Mouse (Mus musculus): ENCODE measurements around the gene Msh4. TPM values are rescaled to one million over a fixed set of nuclear protein-coding genes. Genes with fewer than 3 reads are reported as not detected.

Msh4 gene
- polyA plus RNA-seq, 1 experiment from 2014 or later: 0.11 TPM

DNA sequence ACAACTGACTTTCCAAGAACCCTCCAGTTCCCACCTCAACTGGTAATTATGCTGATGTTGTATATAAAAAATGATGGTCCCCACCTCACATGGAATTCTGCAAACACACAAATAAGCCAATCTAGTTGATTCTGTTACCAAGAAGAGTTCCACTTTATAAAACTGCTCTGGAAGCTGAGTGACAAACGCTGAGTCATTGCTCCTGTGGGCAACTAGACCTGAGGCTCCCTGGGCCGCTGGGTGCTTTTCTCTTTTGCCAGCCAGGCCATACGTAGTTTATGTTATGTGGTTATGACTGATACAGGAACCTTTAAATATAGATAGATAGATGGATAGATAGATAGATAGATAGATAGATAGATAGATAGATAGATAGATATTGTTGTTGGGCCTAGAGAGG lies 87.2 kb downstream of the Msh4 start:
- no peak for ATAC-seq (ENCODE audit: low FRiP score, low read depth)
- WGBS: 92% methylated on average over 3 of the region's 3 CpGs
- no peaks in the 10 kb centered on the region for H3K9me3 ChIP-seq
- H3K4me3 ChIP-seq: no peak overlapping the region
- no peaks in the 10 kb centered on the region for H3K36me3 ChIP-seq
- no peak overlapping the region for H3K9ac ChIP-seq
- H3K27me3 ChIP-seq (replicated peaks): no peaks in the 10 kb centered on the region
- peaks cover 4% of the 10 kb centered on the region; the same call in 1 of the 2 replicates for H3K4me1 ChIP-seq
- no peak overlapping the region for H3K4me2 ChIP-seq (replicated peaks)
- no peak overlapping the region for H3K27ac ChIP-seq

DNA sequence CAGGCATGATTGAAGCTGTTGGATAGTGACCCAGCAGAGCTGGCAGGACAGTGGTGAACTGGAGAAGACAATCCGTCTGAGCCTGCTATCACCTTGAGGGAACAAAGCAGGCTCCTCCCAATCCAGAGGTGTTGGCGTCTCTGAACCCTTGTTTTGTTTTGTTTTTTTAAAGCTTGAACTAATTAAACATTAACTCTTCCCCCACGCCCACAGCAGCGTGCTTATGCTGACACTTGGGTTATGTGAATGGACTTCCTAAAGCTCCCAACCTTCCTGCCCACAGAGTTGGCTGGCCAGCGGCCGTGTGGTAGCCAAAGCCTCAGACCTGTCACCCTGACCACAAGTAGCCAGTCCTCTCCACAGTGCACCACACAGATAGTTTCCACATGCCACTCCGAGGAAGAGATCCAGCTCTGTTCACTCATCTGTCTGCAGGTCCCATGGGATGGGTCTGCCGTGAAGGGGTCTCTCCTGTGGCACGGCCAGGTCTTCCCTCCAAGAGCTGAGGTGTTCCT lies 88.5 kb downstream of the Msh4 start:
- H3K9me3 ChIP-seq: no peaks in the 10 kb centered on the region
- H3K27ac ChIP-seq: no peak overlapping the region
- no peak overlapping the region for H3K9ac ChIP-seq
- no peak overlapping the region for H3K4me2 ChIP-seq (replicated peaks)
- H3K4me1 ChIP-seq: peaks cover 4% of the 10 kb centered on the region; the same call in 1 of the 2 replicates
- H3K36me3 ChIP-seq: no peaks in the 10 kb centered on the region
- no peak overlapping the region for H3K4me3 ChIP-seq
- WGBS: 79% methylated on average over 9 of the region's 9 CpGs
- H3K27me3 ChIP-seq (replicated peaks): no peaks in the 10 kb centered on the region
- no peak for ATAC-seq (ENCODE audit: low FRiP score, low read depth)

- Histone ChIP-seq H3K4me3 (no peak overlapping the region), H3K27me3 (replicated peaks) (no peaks in the 10 kb centered on the region), H3K9me3 (no peaks in the 10 kb centered on the region), H3K4me1 (no peaks in the 10 kb centered on the region), H3K9ac (no peak overlapping the region), H3K4me2 (replicated peaks) (no peak overlapping the region), H3K36me3 (no peaks in the 10 kb centered on the region), H3K27ac (no peak overlapping the region)
- 89% methylated on average over 8 of the region's 8 CpGs for WGBS
- no peak for ATAC-seq (ENCODE audit: low FRiP score, low read depth)
Measured at GRCm38 (mm10) chr3:153814026-153814425, 91.9 kb downstream of the Msh4 start.

DNA sequence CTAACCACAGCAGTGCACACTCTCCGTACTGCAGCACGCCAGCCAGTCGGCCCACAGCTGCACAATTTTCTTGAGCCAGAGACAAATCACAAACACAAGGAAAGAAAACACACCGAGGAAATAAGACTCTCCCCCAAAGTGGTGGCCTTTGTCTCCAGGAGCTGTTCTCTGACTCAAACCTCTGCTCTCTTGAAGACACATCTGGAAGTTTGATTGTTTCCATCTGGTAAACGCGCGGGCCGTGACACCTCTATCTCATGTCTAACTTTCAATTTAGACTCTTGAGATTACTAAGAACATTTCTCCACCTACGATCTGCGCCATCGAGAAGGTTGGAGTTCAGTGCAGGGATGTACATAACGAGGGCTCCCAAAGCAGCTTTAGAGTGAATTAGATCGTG lies 97.5 kb downstream of the Msh4 start:
- ATAC-seq (ENCODE audit: low FRiP score, low read depth): no peak
- Histone ChIP-seq H3K4me1 (peaks cover 8% of the 10 kb centered on the region), H3K27me3 (replicated peaks) (no peaks in the 10 kb centered on the region), H3K4me3 (no peak overlapping the region), H3K9ac (no peak overlapping the region), H3K4me2 (replicated peaks) (no peak overlapping the region), H3K9me3 (no peaks in the 10 kb centered on the region), H3K27ac (no peak overlapping the region), H3K36me3 (no peaks in the 10 kb centered on the region)
- WGBS: 80% methylated on average over 13 of the region's 13 CpGs

GRCm38 (mm10) chr3:153807444-153808149 lies 98.3 kb downstream of the Msh4 start:
- no peak overlapping the region for H3K9ac ChIP-seq
- peaks cover 8% of the 10 kb centered on the region for H3K4me1 ChIP-seq
- no peak overlapping the region for H3K4me2 ChIP-seq (replicated peaks)
- no peak overlapping the region for H3K4me3 ChIP-seq
- no peak overlapping the region for H3K27ac ChIP-seq
- ATAC-seq (ENCODE audit: low FRiP score, low read depth): no peak
- WGBS: 92% methylated on average over 9 of the region's 9 CpGs
- no peaks in the 10 kb centered on the region for H3K27me3 ChIP-seq (replicated peaks)
- H3K9me3 ChIP-seq: no peaks in the 10 kb centered on the region
- no peaks in the 10 kb centered on the region for H3K36me3 ChIP-seq

Other genes with a start within 250 kb of the Msh4 start
- 29.2 and 34.8 TPM in 2 replicates for gene St6galnac3, start 181.0 kb downstream of the Msh4 start, polyA plus RNA-seq (2016; fragmentation: Nextera tagmentation; extraction: Ambion mirVana)
- 0.14 TPM in 1 of 2 replicates, not detected in the other for gene Asb17, start 61.9 kb downstream of the Msh4 start, polyA plus RNA-seq (2016; fragmentation: Nextera tagmentation; extraction: Ambion mirVana)
- gene Rabggtb, start 6.9 kb upstream of the Msh4 start, polyA plus RNA-seq (2016; fragmentation: Nextera tagmentation; extraction: Ambion mirVana): 36.8 and 38.4 TPM in 2 replicates
- gene Acadm, start 38.5 kb upstream of the Msh4 start, polyA plus RNA-seq (2016; fragmentation: Nextera tagmentation; extraction: Ambion mirVana): 50.7 and 56.7 TPM in 2 replicates
- gene Slc44a5, start 67.3 kb upstream of the Msh4 start, polyA plus RNA-seq (2016; fragmentation: Nextera tagmentation; extraction: Ambion mirVana): 3.2 and 3.8 TPM in 2 replicates